Comparison of ENCODE assay signal across 8 mouse cellular contexts in genomic region chr3:95892066-95893052, GRCm38 (mm10). TPM values are rescaled to one million over a fixed set of nuclear protein-coding genes. Genes with fewer than 3 reads are reported as not detected.
A peak's percentile ranks its signal among the peaks of the same experiment; 100 is the strongest.
DNase-seq lines count a peak whose midpoint lies in the region; ATAC-seq and TF ChIP-seq lines count a peak whose summit lies in the region.

No protein-coding gene starts in this region.

- no peak for ATAC-seq in midbrain, embryonic 13.5 days
- no peak for ATAC-seq in forebrain, postnatal 0 days
- ATAC-seq in liver, embryonic 16.5 days (ENCODE audit: low read depth): no peak
- no peak for ATAC-seq in stomach, postnatal 0 days (ENCODE audit: low FRiP score, low TSS enrichment)

- H3K4me2 ChIP-seq in midbrain, embryonic 13.5 days (replicated peaks): no peak overlapping the region
- peak overlapping the region; percentile 57; the same call in 1 of the 2 replicates for H3K4me2 ChIP-seq in forebrain, postnatal 0 days (ENCODE audit: low read depth)
- H3K4me2 ChIP-seq in liver, embryonic 16.5 days (ENCODE audit: low read depth, low read length): peak overlapping the region; percentile 22; the same call in 1 of the 2 replicates
- peak overlapping the region; percentile 43 for H3K4me2 ChIP-seq in stomach, postnatal 0 days (replicated peaks; ENCODE audit: low read depth)

- TF ChIP-seq EP300 in stomach, postnatal 0 days (optimal IDR thresholded peaks at IDR 0.05): no peak

- 40% methylated on average over 11 of the region's 11 CpGs for whole genome bisulfite sequencing in midbrain, embryonic 10.5 days
- 43% methylated on average over 11 of the region's 11 CpGs for WGBS in midbrain, embryonic 13.5 days
- WGBS in forebrain, postnatal 0 days: 46% methylated on average over 11 of the region's 11 CpGs
- 30% methylated on average over 11 of the region's 11 CpGs for WGBS in liver, embryonic 16.5 days (ENCODE audit: insufficient replicate concordance)
- WGBS in stomach, postnatal 0 days: 38% methylated on average over 11 of the region's 11 CpGs

- peaks cover 5% of the 10 kb centered on the region; the same call in 1 of the 2 replicates for H3K27me3 ChIP-seq in midbrain, embryonic 10.5 days (ENCODE audit: low read depth, poor library complexity, severe bottlenecking)
- H3K27me3 ChIP-seq in midbrain, embryonic 13.5 days: 0 out of 2 replicates have a peak, but pooled peaks cover 10% of the 10 kb centered on the region
- H3K27me3 ChIP-seq in forebrain, postnatal 0 days (ENCODE audit: insufficient read depth, low read length): no peaks in the 10 kb centered on the region
- no peaks in the 10 kb centered on the region for H3K27me3 ChIP-seq in liver, embryonic 16.5 days (ENCODE audit: control insufficient read depth, insufficient read depth, low read depth, low read length)
- H3K27me3 ChIP-seq in stomach, postnatal 0 days (ENCODE audit: control insufficient read depth, insufficient read depth, low read length): no peaks in the 10 kb centered on the region

- peak overlapping the region; percentile 53 for H3K27ac ChIP-seq in midbrain, embryonic 10.5 days (replicated peaks)
- no peak overlapping the region; the same call in 1 of the 2 replicates for H3K27ac ChIP-seq in midbrain, embryonic 13.5 days
- H3K27ac ChIP-seq in forebrain, postnatal 0 days (ENCODE audit: low read depth, low read length): peak overlapping the region; percentile 45; the same call in 1 of the 2 replicates
- peak overlapping the region; percentile 58 for H3K27ac ChIP-seq in liver, embryonic 16.5 days (ENCODE audit: low read length)
- peak overlapping the region; percentile 79 for H3K27ac ChIP-seq in stomach, postnatal 0 days (replicated peaks)

- peak overlapping the region; percentile 16 for H3K4me3 ChIP-seq in midbrain, embryonic 10.5 days
- H3K4me3 ChIP-seq in midbrain, embryonic 13.5 days (replicated peaks): no peak overlapping the region
- H3K4me3 ChIP-seq in forebrain, postnatal 0 days (ENCODE audit: low read depth, low read length): no peak overlapping the region
- H3K4me3 ChIP-seq in liver, embryonic 16.5 days (ENCODE audit: low read depth, low read length): no peak overlapping the region; the same call in 1 of the 2 replicates
- H3K4me3 ChIP-seq in stomach, postnatal 0 days (ENCODE audit: low read depth, low read length): peak overlapping the region; percentile 31; the same call in 1 of the 2 replicates

- no peak overlapping the region; the same call in 1 of the 2 replicates for H3K9ac ChIP-seq in midbrain, embryonic 13.5 days (replicated peaks)
- H3K9ac ChIP-seq in forebrain, postnatal 0 days: no peak overlapping the region
- H3K9ac ChIP-seq in liver, embryonic 16.5 days (ENCODE audit: low read depth, low read length): peak overlapping the region; percentile 28; the same call in 1 of the 2 replicates
- H3K9ac ChIP-seq in stomach, postnatal 0 days (ENCODE audit: low read length): no peak overlapping the region

- peaks cover 8% of the 10 kb centered on the region for H3K36me3 ChIP-seq in midbrain, embryonic 10.5 days
- 0 out of 2 replicates have a peak, but pooled peaks cover under 1% of the 10 kb centered on the region for H3K36me3 ChIP-seq in midbrain, embryonic 13.5 days
- 0 out of 2 replicates have a peak, but pooled peaks cover under 1% of the 10 kb centered on the region for H3K36me3 ChIP-seq in forebrain, postnatal 0 days (ENCODE audit: insufficient read depth)
- H3K36me3 ChIP-seq in liver, embryonic 16.5 days (ENCODE audit: control insufficient read depth, insufficient read depth): no peaks in the 10 kb centered on the region
- no peaks in the 10 kb centered on the region for H3K36me3 ChIP-seq in stomach, postnatal 0 days (ENCODE audit: control insufficient read depth, insufficient read depth, low read length)

- no peaks in the 10 kb centered on the region for H3K9me3 ChIP-seq in midbrain, embryonic 10.5 days (replicated peaks)
- H3K9me3 ChIP-seq in midbrain, embryonic 13.5 days: no peaks in the 10 kb centered on the region
- H3K9me3 ChIP-seq in forebrain, postnatal 0 days (ENCODE audit: low read length): no peaks in the 10 kb centered on the region
- no peaks in the 10 kb centered on the region for H3K9me3 ChIP-seq in liver, embryonic 16.5 days (replicated peaks; ENCODE audit: control insufficient read depth, low read length)
- no peaks in the 10 kb centered on the region for H3K9me3 ChIP-seq in stomach, postnatal 0 days (ENCODE audit: control insufficient read depth, low read length)

- TF ChIP-seq CTCF in forebrain, postnatal 0 days (IDR thresholded peaks at IDR 0.05; ENCODE audit: low read depth): no peak
- TF ChIP-seq CTCF in stomach, postnatal 0 days (IDR thresholded peaks at IDR 0.05; ENCODE audit: low read depth): no peak

- peaks cover 41% of the 10 kb centered on the region for H3K4me1 ChIP-seq in midbrain, embryonic 10.5 days
- peaks cover 29% of the 10 kb centered on the region for H3K4me1 ChIP-seq in midbrain, embryonic 13.5 days (replicated peaks)
- peaks cover 8% of the 10 kb centered on the region for H3K4me1 ChIP-seq in forebrain, postnatal 0 days (ENCODE audit: insufficient read depth)
- peaks cover 26% of the 10 kb centered on the region for H3K4me1 ChIP-seq in liver, embryonic 16.5 days (ENCODE audit: control insufficient read depth, low read depth, low read length)
- 0 out of 2 replicates have a peak, but pooled peaks cover 3% of the 10 kb centered on the region for H3K4me1 ChIP-seq in stomach, postnatal 0 days (replicated peaks; ENCODE audit: control insufficient read depth, insufficient read depth)

- no peak for DNase-seq in midbrain, embryonic 10.5 days (ENCODE audit: low spot score)
- DNase-seq in forebrain, postnatal 0 days: no peak
- no peak for DNase-seq in stomach, postnatal 0 days (ENCODE audit: low spot score)
- no peak for DNase-seq in layer of hippocampus, postnatal 14 days (ENCODE audit: low spot score in 2 of 2)
- no peak for DNase-seq in right cerebral cortex, postnatal 4 days
- no peak for DNase-seq in cerebellum, adult 11 months

RNA-seq across cellular contexts. Expression of gene BC028528, which starts 0.6 kb away (rescaled TPM):
- 8.1 and 9.6 TPM in 2 replicates for polyA plus RNA-seq in midbrain, embryonic 10.5 days (2016; fragmentation: Nextera tagmentation; extraction: Ambion mirVana)
- 12.9 and 14.4 TPM in 2 replicates for polyA plus RNA-seq in midbrain, embryonic 13.5 days (2015; fragmentation: Nextera tagmentation; extraction: Ambion mirVana)
- 5.7 and 9.9 TPM in 2 replicates for total RNA-seq in forebrain, postnatal 0 days (2014; rRNA removed)
- 14.9 and 18.4 TPM in 2 replicates for polyA plus RNA-seq in forebrain, postnatal 0 days (2015; fragmentation: Nextera tagmentation; extraction: Ambion mirVana)
- polyA plus RNA-seq in liver, embryonic 16.5 days (2015; fragmentation: Nextera tagmentation; extraction: Ambion mirVana): 5.5 and 6.8 TPM in 2 replicates
- polyA plus RNA-seq in stomach, postnatal 0 days (2015; fragmentation: Nextera tagmentation; extraction: Ambion mirVana): 14.2 and 14.8 TPM in 2 replicates
- total RNA-seq in layer of hippocampus, postnatal 14 days (2021): 1 to 10 TPM; 6.4 to 9.6 TPM

RNA-seq across cellular contexts. Expression of gene Aph1a, which starts 1.4 kb away (rescaled TPM):
- polyA plus RNA-seq in midbrain, embryonic 10.5 days (2016; fragmentation: Nextera tagmentation; extraction: Ambion mirVana): 31.1 and 37.4 TPM in 2 replicates
- 32.6 and 33.8 TPM in 2 replicates for polyA plus RNA-seq in midbrain, embryonic 13.5 days (2015; fragmentation: Nextera tagmentation; extraction: Ambion mirVana)
- 59.3 and 77.2 TPM in 2 replicates for total RNA-seq in forebrain, postnatal 0 days (2014; rRNA removed)
- polyA plus RNA-seq in forebrain, postnatal 0 days (2015; fragmentation: Nextera tagmentation; extraction: Ambion mirVana): 44.3 and 46.0 TPM in 2 replicates
- polyA plus RNA-seq in liver, embryonic 16.5 days (2015; fragmentation: Nextera tagmentation; extraction: Ambion mirVana): 10.9 and 12.6 TPM in 2 replicates
- 33.4 and 37.6 TPM in 2 replicates for polyA plus RNA-seq in stomach, postnatal 0 days (2015; fragmentation: Nextera tagmentation; extraction: Ambion mirVana)
- total RNA-seq in layer of hippocampus, postnatal 14 days (2021): 10 to 100 TPM; 76.1 to 83.5 TPM

RNA-seq across cellular contexts. Expression of gene Ciart, which starts 10.3 kb away (rescaled TPM):
- 7.9 and 12.3 TPM in 2 replicates for polyA plus RNA-seq in midbrain, embryonic 10.5 days (2016; fragmentation: Nextera tagmentation; extraction: Ambion mirVana)
- 3.2 and 4.8 TPM in 2 replicates for polyA plus RNA-seq in midbrain, embryonic 13.5 days (2015; fragmentation: Nextera tagmentation; extraction: Ambion mirVana)
- 3.4 and 5.9 TPM in 2 replicates for total RNA-seq in forebrain, postnatal 0 days (2014; rRNA removed)
- 8.2 and 11.2 TPM in 2 replicates for polyA plus RNA-seq in forebrain, postnatal 0 days (2015; fragmentation: Nextera tagmentation; extraction: Ambion mirVana)
- polyA plus RNA-seq in liver, embryonic 16.5 days (2015; fragmentation: Nextera tagmentation; extraction: Ambion mirVana): 0.78 and 1.1 TPM in 2 replicates
- polyA plus RNA-seq in stomach, postnatal 0 days (2015; fragmentation: Nextera tagmentation; extraction: Ambion mirVana): 2.3 and 3.2 TPM in 2 replicates
- total RNA-seq in layer of hippocampus, postnatal 14 days (2021): 10 to 100 TPM; 10.1 to 10.9 TPM

RNA-seq across cellular contexts. Expression of gene Car14, which starts 12.1 kb away (rescaled TPM):
- polyA plus RNA-seq in midbrain, embryonic 10.5 days (2016; fragmentation: Nextera tagmentation; extraction: Ambion mirVana): 67.7 and 93.9 TPM in 2 replicates
- polyA plus RNA-seq in midbrain, embryonic 13.5 days (2015; fragmentation: Nextera tagmentation; extraction: Ambion mirVana): 8.5 and 11.7 TPM in 2 replicates
- 5.0 and 9.4 TPM in 2 replicates for total RNA-seq in forebrain, postnatal 0 days (2014; rRNA removed)
- 11.2 and 12.8 TPM in 2 replicates for polyA plus RNA-seq in forebrain, postnatal 0 days (2015; fragmentation: Nextera tagmentation; extraction: Ambion mirVana)
- polyA plus RNA-seq in liver, embryonic 16.5 days (2015; fragmentation: Nextera tagmentation; extraction: Ambion mirVana): 14.6 and 15.4 TPM in 2 replicates
- polyA plus RNA-seq in stomach, postnatal 0 days (2015; fragmentation: Nextera tagmentation; extraction: Ambion mirVana): 0.68 and 1.1 TPM in 2 replicates
- 10 to 100 TPM in 1 of 2 experiments, 1 to 10 TPM in 1; 6.8 to 11.9 TPM for total RNA-seq in layer of hippocampus, postnatal 14 days (2021)

RNA-seq across cellular contexts. Expression of gene Mrps21, which starts 21.0 kb away (rescaled TPM):
- 354 and 390 TPM in 2 replicates for polyA plus RNA-seq in midbrain, embryonic 10.5 days (2016; fragmentation: Nextera tagmentation; extraction: Ambion mirVana)
- 340 TPM in 2 replicates for polyA plus RNA-seq in midbrain, embryonic 13.5 days (2015; fragmentation: Nextera tagmentation; extraction: Ambion mirVana)
- 113 and 193 TPM in 2 replicates for total RNA-seq in forebrain, postnatal 0 days (2014; rRNA removed)
- polyA plus RNA-seq in forebrain, postnatal 0 days (2015; fragmentation: Nextera tagmentation; extraction: Ambion mirVana): 251 and 296 TPM in 2 replicates
- polyA plus RNA-seq in liver, embryonic 16.5 days (2015; fragmentation: Nextera tagmentation; extraction: Ambion mirVana): 156 and 178 TPM in 2 replicates
- 283 and 301 TPM in 2 replicates for polyA plus RNA-seq in stomach, postnatal 0 days (2015; fragmentation: Nextera tagmentation; extraction: Ambion mirVana)
- 100 to 1,000 TPM; 134 to 162 TPM for total RNA-seq in layer of hippocampus, postnatal 14 days (2021)

Comparison
In these comparisons a context has a peak if more than half of its experiments do, and no peak if none do; other contexts are left out.
1. H3K4me3 ChIP-seq: peak in midbrain, embryonic 10.5 days (single experiment) and stomach, postnatal 0 days (single experiment); none in midbrain, embryonic 13.5 days (single experiment), forebrain, postnatal 0 days (single experiment) and liver, embryonic 16.5 days (single experiment).